Mouse (Mus musculus): ENCODE data around the gene Krtdap.

DNA sequence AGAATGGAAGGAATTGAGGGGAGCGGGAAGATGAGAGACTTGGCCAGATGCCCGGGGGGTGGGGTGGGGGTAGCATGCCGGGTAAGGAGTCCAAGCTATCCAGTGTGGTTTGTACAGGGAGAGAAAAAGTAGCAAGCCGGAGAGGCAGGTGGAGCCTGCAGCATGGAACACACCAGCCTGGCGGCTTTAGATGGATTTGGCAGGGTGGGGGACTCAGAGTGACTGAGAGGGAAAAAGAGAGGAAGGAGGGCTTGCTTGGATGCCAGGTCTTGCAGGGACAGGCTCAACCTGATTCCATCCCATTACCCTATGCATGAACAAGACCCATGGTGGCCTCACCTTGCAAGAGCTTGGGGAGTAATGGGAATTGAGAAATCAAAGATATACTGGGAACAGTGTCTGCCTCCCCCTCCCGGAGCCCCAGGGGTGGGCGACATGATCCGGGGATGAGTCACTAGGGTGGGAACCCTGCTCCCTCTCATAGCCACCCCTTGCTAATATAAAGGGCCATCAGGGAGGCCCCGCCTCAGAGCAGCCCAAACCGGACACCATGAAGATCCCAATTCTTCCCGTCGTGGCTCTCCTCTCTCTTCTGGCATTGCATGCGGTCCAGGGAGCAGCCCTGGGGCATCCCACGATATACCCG is at the start of gene Krtdap:
- TF ChIP-seq CTCF (IDR thresholded peaks at IDR 0.05; ENCODE audit: control insufficient read depth, insufficient read depth, insufficient replicate concordance, low read depth, low read length) (no peak), POLR2A (IDR thresholded peaks at IDR 0.05; ENCODE audit: control insufficient read depth, low read depth, low read length) (no peak)

All from testis, adult 2 months (tissue).